Mouse (Mus musculus) lung, postnatal 0 days (tissue): Measurements from ENCODE around the gene Pdcd1lg2.

Source experiments
- CTCF ChIP-seq: IDR thresholded peaks from 2 replicates; pipeline ENCODE4 v1.5.1; 2016; ENCODE audit warnings: antibody characterized with exemption, mild to moderate bottlenecking
- EP300 ChIP-seq: IDR thresholded peaks from 2 replicates; pipeline ENCODE4 v1.6.1; 2016; ENCODE audit warnings: antibody characterized with exemption, mild to moderate bottlenecking, control low read depth

GRCm38 (mm10) chr19:29478598-29478997, 67.9 kb downstream of the Pdcd1lg2 start:
- TF ChIP-seq CTCF (no peak), EP300 (no peak)
